Mouse (Mus musculus): ENCODE results near the gene Tmem211. TPM values are rescaled to one million over a fixed set of nuclear protein-coding genes. Genes with fewer than 3 reads are reported as not detected.
A peak's percentile ranks its signal among the peaks of the same experiment; 100 is the strongest.

Gene Tmem211
- total RNA-seq, 2 experiments from 2014 or later = not detected

GRCm38 (mm10) chr5:113212156-113212835, 14.4 kb upstream of the Tmem211 start:
- DNase-seq (ENCODE audit: low spot score in 2 of 2) = no peak

GRCm38 (mm10) chr5:113214041-113214440, 12.7 kb upstream of the Tmem211 start:
- DNase-seq (ENCODE audit: low spot score in 2 of 2) = no peak

- no peak for DNase-seq (ENCODE audit: low spot score in 2 of 2)
Observed at GRCm38 (mm10) chr5:113214455-113214854, 12.3 kb upstream of the Tmem211 start.

GRCm38 (mm10) chr5:113215610-113216011, 11.1 kb upstream of the Tmem211 start:
- DNase-seq (ENCODE audit: low spot score in 2 of 2) = no peak

GRCm38 (mm10) chr5:113216328-113216960, 10.3 kb upstream of the Tmem211 start:
- no peak for DNase-seq (ENCODE audit: low spot score in 2 of 2)

GRCm38 (mm10) chr5:113217076-113217475, 9.6 kb upstream of the Tmem211 start:
- no peak for DNase-seq (ENCODE audit: low spot score in 2 of 2)

- no peak for DNase-seq (ENCODE audit: low spot score in 2 of 2)
Observed at GRCm38 (mm10) chr5:113218617-113219235, 8.0 kb upstream of the Tmem211 start.

- no peak for DNase-seq (ENCODE audit: low spot score in 2 of 2)
Observed at GRCm38 (mm10) chr5:113219450-113219849, 7.3 kb upstream of the Tmem211 start.

- no peak for DNase-seq (ENCODE audit: low spot score in 2 of 2)
Observed at GRCm38 (mm10) chr5:113219876-113220275, 6.8 kb upstream of the Tmem211 start.

GRCm38 (mm10) chr5:113220383-113221146, 6.1 kb upstream of the Tmem211 start:
- no peak for DNase-seq (ENCODE audit: low spot score in 2 of 2)

- DNase-seq (ENCODE audit: low spot score in 2 of 2) = peak; percentile 65 to 74
Observed at GRCm38 (mm10) chr5:113221147-113221865, 5.4 kb upstream of the Tmem211 start, which contains the start of gene 2900026A02Rik. 2900026A02Rik (minus strand) TSS chr5:113221236.

GRCm38 (mm10) chr5:113223888-113224287, 2.8 kb upstream of the Tmem211 start:
- DNase-seq (ENCODE audit: low spot score in 2 of 2) = no peak

- no peak for DNase-seq (ENCODE audit: low spot score in 2 of 2)
Observed at GRCm38 (mm10) chr5:113225271-113225670, 1.4 kb upstream of the Tmem211 start.

- DNase-seq (ENCODE audit: low spot score in 2 of 2) = no peak
Observed at GRCm38 (mm10) chr5:113225686-113226435, 848 bp upstream of the Tmem211 start.

- no peak for DNase-seq (ENCODE audit: low spot score in 2 of 2)
Observed at GRCm38 (mm10) chr5:113230196-113230595, 3.5 kb downstream of the Tmem211 start.

- DNase-seq (ENCODE audit: low spot score in 2 of 2) = no peak
Observed at GRCm38 (mm10) chr5:113249263-113249930, 22.7 kb downstream of the Tmem211 start.

GRCm38 (mm10) chr5:113250806-113251205, 24.1 kb downstream of the Tmem211 start:
- peak in 1 of 2 experiments; percentile 43 for DNase-seq (ENCODE audit: low spot score in 2 of 2)

GRCm38 (mm10) chr5:113265637-113266036, 38.9 kb downstream of the Tmem211 start:
- no peak for DNase-seq (ENCODE audit: low spot score in 2 of 2)

GRCm38 (mm10) chr5:113268246-113268645, 41.5 kb downstream of the Tmem211 start:
- no peak for DNase-seq (ENCODE audit: low spot score in 2 of 2)

- DNase-seq (ENCODE audit: low spot score in 2 of 2) = no peak
Observed at GRCm38 (mm10) chr5:113270043-113270442, 43.3 kb downstream of the Tmem211 start.

Measured in layer of hippocampus, postnatal 14 days (tissue).